Mouse (Mus musculus): ENCODE data around the gene Pltp.

The Pltp gene

DNA sequence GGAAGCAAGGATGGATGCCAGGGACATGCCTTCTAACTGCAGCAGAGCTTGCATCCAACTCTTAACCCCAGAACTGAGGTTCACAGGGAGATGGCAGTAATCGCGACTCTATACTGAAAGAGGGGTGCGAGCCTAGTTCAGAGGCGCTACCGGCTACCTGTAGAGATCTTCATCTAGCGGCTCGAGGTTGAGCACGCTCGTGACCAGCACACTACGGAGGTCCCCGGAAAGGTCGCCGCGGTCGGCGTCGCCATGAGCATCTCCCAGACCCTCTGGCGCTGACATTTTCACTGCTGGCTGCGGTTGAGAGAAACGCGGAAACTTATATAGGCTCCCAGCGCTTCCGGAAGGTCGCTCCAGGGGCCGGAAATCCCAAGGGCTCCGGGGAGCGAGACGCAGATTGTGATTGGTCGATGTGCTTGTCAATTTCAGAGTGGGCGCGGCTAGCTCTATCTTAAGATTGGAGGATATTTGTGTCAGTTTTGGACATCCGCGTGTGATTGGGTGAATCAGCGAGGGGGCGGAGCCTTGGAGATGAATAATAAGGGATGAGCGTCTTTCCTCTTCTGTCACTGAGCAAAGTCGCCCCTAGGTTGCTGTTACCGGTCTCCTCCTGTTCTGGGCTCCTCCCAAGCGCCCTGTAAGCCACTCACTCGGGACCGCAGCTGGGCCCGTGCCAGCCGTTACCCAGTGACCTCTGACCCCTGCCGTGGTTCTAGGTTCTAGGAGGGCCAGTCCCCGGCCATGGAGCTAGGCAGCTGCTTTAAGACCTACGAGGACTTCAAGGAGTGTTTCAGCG lies 52.8 kb downstream of the Pltp start, which contains the start of the genes Acot8 and Zswim3:
Acot8 (minus strand) TSS at position 350 of the 799 bp plus-strand sequence.
Zswim3 (plus strand) TSS at position 566 of the 799 bp plus-strand sequence.
- peak; percentile 98 for DNase-seq

DNA sequence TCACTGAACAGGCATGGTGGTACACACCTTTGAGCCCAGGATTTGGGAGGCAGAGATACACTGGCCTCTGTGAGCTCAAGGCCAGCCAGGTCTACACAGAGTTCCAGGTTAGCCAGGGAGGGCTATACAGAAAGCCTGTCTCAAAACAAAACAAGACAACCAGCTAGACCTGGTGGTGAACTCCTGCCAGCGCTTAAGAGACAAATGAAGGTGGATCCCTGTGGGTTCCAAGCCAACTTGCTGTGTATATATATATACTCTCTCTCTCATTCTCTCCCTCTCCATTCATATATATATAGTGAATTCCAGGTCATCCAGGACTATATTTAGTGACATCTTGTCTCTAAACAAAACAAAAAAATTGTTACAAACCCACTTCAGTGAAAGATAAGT lies 53.6 kb downstream of the Pltp start:
- DNase-seq: no peak

DNA sequence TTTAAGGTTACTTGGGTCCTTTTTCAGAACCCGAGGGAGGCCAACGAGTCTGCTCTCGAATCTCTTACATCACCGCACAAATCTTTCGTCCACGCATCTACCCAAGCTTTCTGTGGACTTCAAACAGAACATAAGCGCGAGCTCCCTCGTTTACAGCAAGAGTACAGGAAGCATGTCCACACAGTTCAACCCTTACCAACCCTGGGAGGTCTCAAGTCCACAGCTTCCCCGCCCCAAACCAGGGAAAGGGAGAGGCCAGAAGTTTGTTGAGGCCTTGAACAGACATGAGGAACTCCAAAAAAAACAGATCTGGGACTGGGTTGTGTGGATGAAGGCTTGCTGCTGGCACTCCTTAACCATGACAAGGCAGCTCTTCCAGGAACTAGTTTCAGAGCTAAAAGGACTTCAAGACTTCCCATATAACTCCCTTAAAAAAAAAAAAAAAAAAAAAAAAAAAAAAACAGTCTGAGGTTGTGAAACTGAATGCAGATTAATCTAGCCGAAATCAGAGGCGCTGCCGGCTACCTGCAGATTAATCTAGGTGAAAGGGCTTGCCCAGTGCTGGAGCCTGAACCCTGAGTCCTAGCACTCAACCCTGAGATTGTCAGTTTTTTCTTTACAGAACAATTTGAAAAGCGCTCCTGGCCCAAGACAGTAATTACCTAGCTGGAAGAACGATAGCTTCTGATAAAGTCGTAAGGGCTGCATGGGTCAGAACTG lies 54.1 kb downstream of the Pltp start:
- no peak for DNase-seq

DNA sequence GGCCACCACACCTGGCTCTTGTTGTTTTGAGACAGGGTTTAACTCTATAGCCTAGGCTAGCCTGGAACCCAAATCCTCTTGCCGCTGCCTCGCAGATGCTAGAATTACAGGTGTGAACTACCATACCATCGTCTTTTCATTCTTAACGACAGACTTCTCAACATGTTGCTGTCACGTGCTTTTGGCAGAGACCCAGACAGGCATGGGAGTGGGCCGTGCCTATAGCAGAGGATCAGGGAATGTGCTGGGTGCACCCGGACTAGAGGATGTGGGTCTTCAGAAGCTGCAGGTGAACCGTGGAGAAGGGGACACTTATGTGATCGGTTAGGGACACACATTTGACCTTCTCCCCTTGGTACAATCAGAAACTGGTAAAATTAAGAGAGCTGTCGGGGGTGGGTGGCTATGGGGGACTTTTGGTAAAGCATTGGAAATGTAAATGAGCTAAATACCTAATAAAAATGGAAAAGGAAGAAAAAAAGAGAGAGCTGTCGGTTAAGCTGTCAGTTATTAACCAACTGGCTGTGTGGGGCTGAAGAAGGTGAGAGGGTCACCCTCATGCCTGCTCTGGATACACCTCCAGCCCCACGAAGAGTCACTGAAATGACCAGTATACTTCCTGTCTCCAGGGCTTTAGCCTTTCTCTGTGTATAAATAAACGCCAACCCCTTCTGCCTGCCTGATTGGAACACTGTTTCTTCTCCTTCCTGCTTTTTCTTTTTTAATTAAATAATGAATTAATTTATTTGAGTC lies 57.1 kb downstream of the Pltp start:
- no peak for DNase-seq

DNA sequence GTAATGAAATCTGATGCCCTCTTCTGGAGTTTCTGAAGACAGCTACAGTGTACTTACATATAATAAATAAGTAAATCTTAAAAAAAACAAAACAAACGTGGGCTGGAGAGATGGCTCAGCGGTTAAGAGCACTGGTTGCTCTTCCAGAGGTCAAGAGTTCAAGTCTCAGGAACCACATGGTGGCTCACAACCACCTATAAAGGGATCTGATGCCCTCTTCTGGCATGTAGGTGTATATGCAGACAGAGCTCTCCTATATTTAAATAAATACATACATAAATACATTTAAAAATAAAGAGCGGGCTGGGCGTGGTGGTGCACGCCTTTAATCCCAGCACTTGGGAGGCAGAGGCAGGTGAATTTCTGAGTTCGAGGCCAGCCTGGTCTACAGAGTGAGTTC lies 59.0 kb downstream of the Pltp start:
- peak; percentile 10 for DNase-seq

DNA sequence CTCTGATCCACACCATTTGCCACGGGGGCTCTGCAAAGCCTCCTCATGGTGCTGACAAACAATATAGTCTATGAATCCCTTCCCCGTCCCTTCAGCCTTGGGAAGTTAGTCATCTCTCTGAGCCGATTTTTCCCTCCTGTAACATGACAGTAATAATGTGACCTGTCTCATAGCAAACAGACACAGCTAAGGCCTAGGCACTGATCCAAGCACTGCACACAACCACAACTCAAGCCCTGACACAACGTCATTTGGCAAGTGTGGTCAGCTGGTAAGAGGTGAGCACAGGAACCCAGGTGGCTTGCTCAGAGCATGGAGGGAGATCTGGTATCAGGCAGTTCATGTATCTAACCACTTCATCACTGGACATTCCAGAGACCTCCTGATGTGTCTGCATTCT lies 61.6 kb downstream of the Pltp start:
- peak; percentile 22 for DNase-seq

DNA sequence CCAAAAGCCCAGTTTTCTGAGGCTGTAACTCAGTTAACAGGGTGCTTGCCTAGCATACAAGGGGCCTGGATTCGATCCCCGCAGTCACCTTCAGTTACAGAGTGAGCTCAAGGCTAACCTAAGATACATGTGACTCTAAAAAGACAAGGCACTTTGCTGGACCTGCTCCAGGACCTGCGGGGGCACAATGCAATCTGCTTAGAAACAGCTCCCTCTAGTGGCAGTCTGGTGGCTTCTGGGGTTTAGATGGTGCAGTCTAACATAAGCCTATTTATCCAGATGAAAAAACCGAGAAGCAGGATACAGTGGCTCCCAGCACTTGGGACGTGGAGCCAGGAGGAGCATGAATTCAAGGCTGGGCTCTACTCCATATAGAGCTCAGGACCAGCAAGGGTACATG lies 63.2 kb downstream of the Pltp start:
- DNase-seq: peak; percentile 85

DNA sequence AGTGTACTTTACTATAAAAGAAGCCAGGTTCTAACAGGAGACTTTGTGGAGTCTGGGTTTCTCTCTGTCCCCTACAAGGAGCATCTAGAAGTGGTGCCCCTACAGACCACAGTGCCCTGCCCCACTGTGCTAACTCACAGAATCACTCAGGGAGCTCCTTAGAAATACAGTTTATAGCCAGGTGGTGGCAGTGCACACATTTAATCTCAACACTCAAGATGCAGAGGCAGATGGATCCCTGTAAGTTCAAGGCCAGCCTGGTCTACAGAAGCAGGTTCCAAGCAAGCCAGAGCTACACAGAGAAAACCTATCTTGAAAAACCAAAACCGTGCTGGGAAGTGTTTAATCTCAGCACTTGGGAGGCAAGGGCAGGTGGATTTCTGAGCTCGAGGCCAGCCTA lies 63.7 kb downstream of the Pltp start:
- DNase-seq: no peak

DNA sequence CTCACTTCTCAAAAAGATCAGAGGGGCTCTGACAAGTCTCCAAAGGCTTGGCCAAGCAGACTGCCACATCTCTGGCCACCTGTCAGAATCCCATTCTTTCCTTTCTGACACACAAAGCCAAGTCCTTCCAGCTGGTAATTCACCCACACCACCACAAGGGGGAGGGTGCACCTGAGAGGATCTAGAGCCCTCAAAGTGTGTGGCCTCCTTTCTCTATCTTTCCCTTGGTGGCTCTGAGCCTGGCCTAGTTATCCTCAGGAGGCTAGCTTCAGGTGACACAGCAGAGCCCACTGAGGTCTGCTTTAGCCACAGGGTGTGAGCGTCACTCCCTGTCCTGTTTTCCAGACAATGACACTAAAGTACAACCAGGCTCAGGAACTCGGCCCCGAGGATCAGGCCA lies 64.3 kb downstream of the Pltp start:
- DNase-seq: peak; percentile 82

DNA sequence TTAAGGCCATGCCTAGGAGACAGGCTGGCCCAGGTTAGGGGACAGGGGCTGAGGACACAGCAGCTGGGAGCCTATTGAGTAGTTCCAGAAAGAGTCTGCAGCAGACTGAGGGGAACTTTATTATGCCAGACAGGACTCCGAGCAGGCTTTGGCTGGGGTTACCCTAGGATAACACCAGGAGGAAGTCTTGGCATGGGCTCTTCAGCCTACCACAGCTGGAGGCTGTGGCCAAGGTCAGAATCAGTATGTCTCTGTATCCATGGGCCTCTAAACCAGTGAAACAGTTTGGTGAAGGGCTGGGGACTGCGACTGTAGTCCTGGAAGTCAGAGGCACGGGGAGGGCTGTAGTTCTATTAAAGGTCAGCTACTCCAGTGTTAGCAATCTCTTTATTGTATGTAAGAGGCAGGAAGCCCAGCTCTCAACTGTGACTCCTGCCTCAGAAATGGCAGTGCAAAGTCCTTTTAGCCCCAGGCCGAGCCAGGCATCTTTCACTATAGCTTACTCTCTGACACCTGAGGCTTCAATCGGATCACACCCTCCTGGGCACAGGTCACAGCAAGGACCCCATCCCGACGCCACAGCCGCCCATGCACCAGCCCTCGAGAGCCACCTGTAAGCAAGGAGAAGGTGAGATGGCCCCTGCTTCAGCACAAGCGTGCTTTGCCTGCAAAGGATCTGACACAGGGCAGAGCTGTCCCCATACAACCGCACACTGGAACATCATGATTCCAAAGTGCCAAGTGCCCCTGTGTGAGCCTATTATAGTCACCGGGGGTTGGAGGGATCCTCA lies 64.9 kb downstream of the Pltp start:
- DNase-seq: no peak

DNA sequence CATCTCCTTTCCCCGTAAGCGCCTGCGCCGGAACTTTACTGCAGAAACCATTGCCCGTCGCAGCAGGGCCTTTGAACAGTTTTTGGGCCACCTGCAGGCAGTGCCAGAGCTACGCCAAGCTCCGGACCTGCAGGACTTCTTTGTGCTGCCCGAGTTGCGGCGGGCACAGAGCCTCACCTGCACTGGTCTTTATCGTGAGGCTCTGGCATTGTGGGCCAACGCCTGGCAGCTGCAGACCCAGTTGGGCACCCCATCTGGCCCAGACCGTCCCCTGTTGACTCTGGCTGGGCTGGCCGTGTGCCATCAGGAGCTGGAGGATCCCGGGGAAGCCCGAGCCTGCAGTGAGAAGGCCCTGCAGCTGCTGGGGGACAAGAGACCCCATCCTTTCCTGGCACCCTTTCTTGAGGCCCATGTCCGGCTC lies 65.7 kb downstream of the Pltp start:
- DNase-seq: peak; percentile 71

DNA sequence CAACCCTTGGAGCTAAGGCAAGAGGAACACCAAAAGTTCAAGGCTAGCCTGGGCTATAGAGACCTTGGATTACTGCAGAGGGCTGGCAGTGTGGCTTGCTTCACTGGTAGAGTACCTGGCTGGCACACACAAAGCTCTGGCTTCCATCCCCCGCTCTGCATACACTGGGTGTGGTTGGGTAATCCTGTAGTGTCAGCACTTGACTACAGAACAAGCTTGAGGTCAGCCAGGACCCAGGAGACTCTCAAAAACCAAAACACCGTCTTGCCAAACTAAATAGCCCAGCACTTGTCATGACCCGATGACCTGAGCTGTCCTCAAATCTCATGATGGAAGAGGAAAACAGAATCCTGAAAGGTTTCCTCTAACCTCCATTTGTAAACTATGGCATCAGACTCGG lies 67.1 kb downstream of the Pltp start:
- DNase-seq: no peak
